Mouse (Mus musculus) liver, embryonic 12.5 days (tissue): ENCODE data around the gene Zfp607b. TPM values are rescaled to one million over a fixed set of nuclear protein-coding genes. Genes with fewer than 3 reads are reported as not detected.

ENCODE experiments used
- ATAC-seq: fragments of 200-750 bp; cut with Nextera tagmentation; 2 replicates; pipeline ENCODE4 v1.8.0; 2017; ENCODE audit warnings: moderate number of reproducible peaks, mild to moderate bottlenecking, moderate library complexity
- H3K27ac ChIP-seq: fragments of 300-500 bp; sonication (generic); 2 replicates; pipeline ENCODE4 v1.5.1; 2016; ENCODE audit warnings: mild to moderate bottlenecking
- H3K27me3 ChIP-seq: fragments of 300-500 bp; sonication (generic); replicated peaks from 2 replicates; pipeline ENCODE4 v1.6.1; 2016; ENCODE audit warnings: mild to moderate bottlenecking, moderate library complexity
- H3K36me3 ChIP-seq: fragments of 300-500 bp; sonication (generic); 2 replicates; pipeline ENCODE4 v1.6.1; 2016; ENCODE audit warnings: mild to moderate bottlenecking, moderate library complexity
- H3K4me1 ChIP-seq: fragments of 300-500 bp; sonication (generic); 2 replicates; pipeline ENCODE4 v1.6.1; 2016
- H3K4me2 ChIP-seq: fragments of 300-500 bp; sonication (generic); 2 replicates; pipeline ENCODE4 v1.6.1; 2016; ENCODE audit warnings: mild to moderate bottlenecking, moderate library complexity
- H3K4me3 ChIP-seq: fragments of 300-500 bp; sonication (generic); 2 replicates; pipeline ENCODE4 v1.5.1; 2016; ENCODE audit warnings: mild to moderate bottlenecking, moderate library complexity
- H3K9ac ChIP-seq: fragments of 300-500 bp; sonication (generic); 2 replicates; pipeline ENCODE4 v1.6.1; 2016; ENCODE audit warnings: mild to moderate bottlenecking, moderate library complexity
- H3K9me3 ChIP-seq: fragments of 300-500 bp; sonication (generic); replicated peaks from 2 replicates; pipeline ENCODE4 v1.6.1; 2016; ENCODE audit warnings: mild to moderate bottlenecking, moderate library complexity
- WGBS: fragments of 180-500 bp; shearing (Covaris S2); methylation state at CpG from one replicate; pipeline ENCODE4 v1.1.7; 2016; ENCODE audit not compliant: insufficient replicate concordance; 5-methylcytosine and 5-hydroxymethylcytosine counted together
- polyA plus RNA-seq: library from polyadenylated mRNA; unstranded; fragments of >200 nt; fragmentation: Nextera tagmentation; extraction: Ambion mirVana; gene quantifications from 2 replicates; pipeline ENCODE4 v1.2.1, GENCODE M21; 2016

Gene Zfp607b
- polyA plus RNA-seq, 1 experiment from 2014 or later, result 0.64 TPM

GRCm38 (mm10) chr7:27658712-27659663 is 30.2 kb upstream of the Zfp607b start:
- H3K4me1 ChIP-seq, result peaks cover 23% of the 10 kb centered on the region
- 29% methylated on average over 14 of the region's 14 CpGs for WGBS
- H3K9ac ChIP-seq, result peak overlapping the region; percentile 37
- peak; percentile 90 for ATAC-seq
- no peaks in the 10 kb centered on the region for H3K36me3 ChIP-seq
- H3K4me2 ChIP-seq, result peak overlapping the region; percentile 49
- H3K4me3 ChIP-seq, result no peak overlapping the region
- H3K9me3 ChIP-seq, result no peaks in the 10 kb centered on the region
- H3K27ac ChIP-seq, result 0 out of 2 replicates have a peak overlapping the region, but pooled peaks have one; percentile 22
- H3K27me3 ChIP-seq, result peaks cover 72% of the 10 kb centered on the region

- Histone ChIP-seq H3K4me1 (peaks cover 21% of the 10 kb centered on the region), H3K9me3 (no peaks in the 10 kb centered on the region), H3K36me3 (no peaks in the 10 kb centered on the region), H3K4me3 (no peak overlapping the region), H3K27me3 (peaks cover 52% of the 10 kb centered on the region), H3K9ac (no peak overlapping the region), H3K4me2 (no peak overlapping the region), H3K27ac (no peak overlapping the region)
- 62% methylated on average over 4 of the region's 4 CpGs for WGBS
- ATAC-seq, result no peak
Observed at GRCm38 (mm10) chr7:27662038-27662437, 27.1 kb upstream of the Zfp607b start.

- Histone ChIP-seq H3K27me3 (peaks cover 15% of the 10 kb centered on the region), H3K36me3 (no peaks in the 10 kb centered on the region), H3K4me2 (peak overlapping the region; percentile 100), H3K4me1 (peaks cover 25% of the 10 kb centered on the region), H3K27ac (no peak overlapping the region), H3K9ac (peak overlapping the region; percentile 87), H3K9me3 (no peaks in the 10 kb centered on the region), H3K4me3 (peak overlapping the region; percentile 90)
- ATAC-seq, result no peak
- 52% methylated on average over 9 of the region's 9 CpGs for WGBS
Observed at GRCm38 (mm10) chr7:27673064-27673574, 16.0 kb upstream of the Zfp607b start.

- WGBS, result 1% methylated on average over 41 of the region's 52 CpGs
- H3K27ac ChIP-seq, result no peak overlapping the region
Observed at GRCm38 (mm10) chr7:27673575-27674131, 15.5 kb upstream of the Zfp607b start.

GRCm38 (mm10) chr7:27674195-27674521 is 15.0 kb upstream of the Zfp607b start:
- H3K27ac ChIP-seq, result peak overlapping the region; percentile 78
- peak; percentile 68 for ATAC-seq
- H3K4me3 ChIP-seq, result peak overlapping the region; percentile 90
- peaks cover 15% of the 10 kb centered on the region for H3K27me3 ChIP-seq
- peaks cover 25% of the 10 kb centered on the region for H3K4me1 ChIP-seq
- H3K9ac ChIP-seq, result peak overlapping the region; percentile 87
- H3K4me2 ChIP-seq, result peak overlapping the region; percentile 100
- whole genome bisulfite sequencing, result under 1% methylated on average over 35 of the region's 38 CpGs
- H3K9me3 ChIP-seq, result no peaks in the 10 kb centered on the region
- H3K36me3 ChIP-seq, result no peaks in the 10 kb centered on the region

More at GRCm38 (mm10) chr7:27673575-27674131, 15.5 kb upstream of the Zfp607b start:
- no peaks in the 10 kb centered on the region for H3K9me3 ChIP-seq
- peaks cover 15% of the 10 kb centered on the region for H3K27me3 ChIP-seq
- H3K36me3 ChIP-seq, result no peaks in the 10 kb centered on the region
- H3K4me1 ChIP-seq, result peaks cover 25% of the 10 kb centered on the region
- H3K4me2 ChIP-seq, result peak overlapping the region; percentile 100
- H3K4me3 ChIP-seq, result peak overlapping the region; percentile 90
- peak overlapping the region; percentile 87 for H3K9ac ChIP-seq
- ATAC-seq, result no peak

GRCm38 (mm10) chr7:27674522-27675221 is 14.5 kb upstream of the Zfp607b start, which contains the start of gene Map3k10:
Gene Map3k10 (minus strand): TSS chr7:27674598.
- peaks cover 25% of the 10 kb centered on the region for H3K4me1 ChIP-seq
- H3K4me2 ChIP-seq, result peak within 1 kb of the TSS; percentile 100
- H3K27ac ChIP-seq, result peak within 1 kb of the TSS; percentile 78
- no peaks in the 10 kb centered on the region for H3K9me3 ChIP-seq
- ATAC-seq, result peak; percentile 97
- WGBS, result under 1% methylated on average over 31 of the region's 31 CpGs
- no peaks in the 10 kb centered on the region for H3K36me3 ChIP-seq
- H3K4me3 ChIP-seq, result peak within 1 kb of the TSS; percentile 90
- H3K9ac ChIP-seq, result peak within 1 kb of the TSS; percentile 87
- peaks cover 15% of the 10 kb centered on the region for H3K27me3 ChIP-seq

- H3K27ac ChIP-seq, result peak overlapping the region; percentile 78; the same call in 1 of the 2 replicates
- no peaks in the 10 kb centered on the region for H3K36me3 ChIP-seq
- H3K9ac ChIP-seq, result peak overlapping the region; percentile 87
- 19% methylated on average over 14 of the region's 14 CpGs for WGBS
- no peaks in the 10 kb centered on the region for H3K9me3 ChIP-seq
- peaks cover 25% of the 10 kb centered on the region for H3K4me1 ChIP-seq
- H3K4me2 ChIP-seq, result peak overlapping the region; percentile 100
- no peak for ATAC-seq
- peaks cover 15% of the 10 kb centered on the region for H3K27me3 ChIP-seq
- peak overlapping the region; percentile 90 for H3K4me3 ChIP-seq
Observed at GRCm38 (mm10) chr7:27675222-27675612, 13.9 kb upstream of the Zfp607b start.

- Histone ChIP-seq H3K4me2 (no peak overlapping the region), H3K9ac (no peak overlapping the region), H3K4me3 (no peak overlapping the region), H3K9me3 (no peaks in the 10 kb centered on the region), H3K27me3 (peaks cover 18% of the 10 kb centered on the region), H3K27ac (no peak overlapping the region), H3K4me1 (peaks cover 3% of the 10 kb centered on the region), H3K36me3 (no peaks in the 10 kb centered on the region)
- no peak for ATAC-seq
- WGBS, result 28% methylated on average over 2 of the region's 2 CpGs
Observed at GRCm38 (mm10) chr7:27683218-27683617, 5.9 kb upstream of the Zfp607b start.

GRCm38 (mm10) chr7:27685220-27685619 is 3.9 kb upstream of the Zfp607b start:
- H3K27me3 ChIP-seq, result peaks cover 18% of the 10 kb centered on the region
- WGBS, result 33% methylated on average over 5 of the region's 5 CpGs
- H3K4me2 ChIP-seq, result no peak overlapping the region
- ATAC-seq, result no peak
- peaks cover 15% of the 10 kb centered on the region for H3K4me1 ChIP-seq
- H3K9me3 ChIP-seq, result no peaks in the 10 kb centered on the region
- no peak overlapping the region for H3K4me3 ChIP-seq
- H3K36me3 ChIP-seq, result no peaks in the 10 kb centered on the region
- H3K27ac ChIP-seq, result no peak overlapping the region
- no peak overlapping the region for H3K9ac ChIP-seq

GRCm38 (mm10) chr7:27685681-27686080 is 3.5 kb upstream of the Zfp607b start:
- under 1% methylated on average over 6 of the region's 6 CpGs for WGBS

GRCm38 (mm10) chr7:27687043-27687442 is 2.1 kb upstream of the Zfp607b start:
- Histone ChIP-seq H3K9me3 (no peaks in the 10 kb centered on the region), H3K27me3 (peaks cover 18% of the 10 kb centered on the region)
- 79% methylated on average over 1 of the region's 1 CpGs for WGBS

More at GRCm38 (mm10) chr7:27685681-27686080, 3.5 kb upstream of the Zfp607b start:
- Histone ChIP-seq H3K27ac (no peak overlapping the region), H3K27me3 (peaks cover 18% of the 10 kb centered on the region), H3K36me3 (no peaks in the 10 kb centered on the region), H3K4me1 (peaks cover 15% of the 10 kb centered on the region), H3K4me2 (no peak overlapping the region), H3K9me3 (no peaks in the 10 kb centered on the region), H3K4me3 (no peak overlapping the region), H3K9ac (no peak overlapping the region)
- no peak for ATAC-seq

More at GRCm38 (mm10) chr7:27687043-27687442, 2.1 kb upstream of the Zfp607b start:
- no peak for ATAC-seq
- H3K9ac ChIP-seq, result no peak overlapping the region
- H3K27ac ChIP-seq, result no peak overlapping the region
- H3K4me1 ChIP-seq, result peaks cover 15% of the 10 kb centered on the region
- no peaks in the 10 kb centered on the region for H3K36me3 ChIP-seq
- no peak overlapping the region for H3K4me2 ChIP-seq
- H3K4me3 ChIP-seq, result no peak overlapping the region
